Mouse (Mus musculus) myocyte (in vitro differentiated cells): ENCODE data around the gene Cc2d2a. TPM values are rescaled to one million over a fixed set of nuclear protein-coding genes. Genes with fewer than 3 reads are reported as not detected.
A peak's percentile ranks its signal among the peaks of the same experiment; 100 is the strongest.

Experiments used
- H3K27me3 ChIP-seq: one replicate; pipeline ENCODE4 v1.6.1; 2011; ENCODE audit not compliant: control insufficient read depth, insufficient read depth, insufficient read length
- H3K36me3 ChIP-seq: one replicate; pipeline ENCODE4 v1.6.1; 2011; ENCODE audit not compliant: control insufficient read depth, insufficient read depth
- H3K4me2 ChIP-seq: one replicate; pipeline ENCODE4 v1.6.1; 2011; ENCODE audit warnings: low read depth, control low read depth
- H3K4me3 ChIP-seq: one replicate; pipeline ENCODE4 v1.5.1; 2011; ENCODE audit warnings: mild to moderate bottlenecking, control low read depth, moderate library complexity
- H3K79me2 ChIP-seq: one replicate; pipeline ENCODE4 v1.6.1; 2011; ENCODE audit not compliant: control insufficient read depth, insufficient read depth
- H3ac ChIP-seq: one replicate; pipeline ENCODE4 v1.6.1; 2011; ENCODE audit not compliant: control insufficient read depth, insufficient read length
- CEBPB ChIP-seq: IDR thresholded peaks from 2 replicates; pipeline ENCODE4 v1.6.1; 2011; ENCODE audit warnings: mild to moderate bottlenecking, moderate library complexity; ENCODE audit not compliant: poor library complexity, insufficient read depth, severe bottlenecking
- E2F4 ChIP-seq: IDR thresholded peaks from one replicate; pipeline ENCODE4 v1.6.1; 2011; ENCODE audit warnings: mild to moderate bottlenecking, control low read depth, moderate library complexity; ENCODE audit not compliant: insufficient read depth
- MAX ChIP-seq: IDR thresholded peaks from one replicate; pipeline ENCODE4 v1.6.1; 2011; ENCODE audit warnings: low read depth, mild to moderate bottlenecking, control low read depth
- MYOD1 ChIP-seq, 3 experiments: IDR thresholded peaks; one replicate each; pipeline ENCODE4 v1.6.1; 2011; ENCODE audit warnings: control low read depth in 2 of 3, low read depth in 2 of 3, mild to moderate bottlenecking in 2 of 3, moderate library complexity in 1 of 3; ENCODE audit not compliant: insufficient read length in 2 of 3, control insufficient read depth in 1 of 3
- MYOG ChIP-seq, 3 experiments: IDR thresholded peaks; one replicate each; pipeline ENCODE4 v1.6.1; 2011; ENCODE audit warnings: control low read depth in 2 of 3, low read depth in 2 of 3, mild to moderate bottlenecking in 2 of 3; ENCODE audit not compliant: insufficient read length in 2 of 3, control insufficient read depth in 1 of 3, insufficient read depth in 1 of 3
- POLR2A ChIP-seq: IDR thresholded peaks from one replicate; pipeline ENCODE4 v1.6.1; 2011; ENCODE audit warnings: low read depth, mild to moderate bottlenecking, control low read depth, moderate library complexity; ENCODE audit not compliant: insufficient read length
- POLR2AphosphoS2 ChIP-seq: IDR thresholded peaks from one replicate; pipeline ENCODE4 v1.6.1; 2011; ENCODE audit warnings: low read depth, control low read depth; ENCODE audit not compliant: insufficient read length
- REST ChIP-seq: IDR thresholded peaks from one replicate; pipeline ENCODE4 v1.6.1; 2011; ENCODE audit warnings: mild to moderate bottlenecking, control low read depth, moderate library complexity; ENCODE audit not compliant: insufficient read depth, insufficient read length
- SRF ChIP-seq: IDR thresholded peaks from one replicate; pipeline ENCODE4 v1.6.1; 2011; ENCODE audit warnings: low read depth; ENCODE audit not compliant: control insufficient read depth, insufficient read length
- TCF12 ChIP-seq: IDR thresholded peaks from one replicate; pipeline ENCODE4 v1.6.1; 2011; ENCODE audit warnings: mild to moderate bottlenecking, control low read depth; ENCODE audit not compliant: poor library complexity, insufficient read depth, severe bottlenecking
- TCF3 ChIP-seq: IDR thresholded peaks from one replicate; pipeline ENCODE4 v1.6.1; 2011; ENCODE audit warnings: low read depth, control low read depth; ENCODE audit not compliant: insufficient read length
- USF1 ChIP-seq: IDR thresholded peaks from one replicate; pipeline ENCODE4 v1.6.1; 2011; ENCODE audit warnings: low read depth, mild to moderate bottlenecking, control low read depth, moderate library complexity
- polyA plus RNA-seq: library from polyadenylated mRNA; unstranded; fragments of >200 nt; fragmentation: generic; extraction: Trizol; gene quantifications from one replicate; pipeline ENCODE4 v1.2.1, GENCODE M21; 2012; ENCODE audit warnings: missing spikeins

Gene Cc2d2a
- polyA plus RNA-seq, 1 experiment: 2.4 TPM

DNA sequence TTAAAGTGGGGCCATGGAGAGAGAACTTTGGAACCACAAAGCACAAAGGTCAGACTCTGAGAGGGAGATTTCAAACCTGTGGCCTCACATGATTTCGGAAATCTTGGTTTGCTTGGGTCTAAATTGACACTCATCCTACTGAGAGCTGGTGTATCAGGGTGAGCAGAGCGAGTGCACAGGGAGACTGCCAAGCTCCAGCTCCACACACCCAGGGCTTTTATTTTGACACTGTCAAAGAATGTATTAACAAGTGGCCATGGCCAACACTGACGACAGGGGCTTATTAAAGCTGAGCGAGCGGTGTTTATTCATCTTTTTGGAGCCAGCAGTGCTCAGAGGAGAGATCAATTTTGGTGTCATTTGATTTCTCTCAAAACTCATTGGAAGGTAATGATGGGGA is 3.0 kb downstream of the Cc2d2a start:
- H3K27me3 ChIP-seq: no peaks in the 10 kb centered on the region
- no peaks in the 10 kb centered on the region for H3K79me2 ChIP-seq
- H3K4me2 ChIP-seq: no peak overlapping the region
- no peak overlapping the region for H3ac ChIP-seq
- H3K36me3 ChIP-seq: no peaks in the 10 kb centered on the region
- H3K4me3 ChIP-seq: no peak overlapping the region
- TF ChIP-seq POLR2AphosphoS2 (no peak), MAX (no peak), TCF3 (no peak), CEBPB (no peak), MYOG (IDR thresholded peaks at IDR 0.05; ENCODE audit: control insufficient read depth in 1 of 3, insufficient read depth in 1 of 3, insufficient read length in 2 of 3, low read depth in 2 of 3) (no peak), MYOD1 (IDR thresholded peaks at IDR 0.05; ENCODE audit: control insufficient read depth in 1 of 3, insufficient read length in 2 of 3, low read depth in 2 of 3) (no peak), POLR2A (no peak), USF1 (no peak), SRF (no peak), REST (no peak), TCF12 (no peak), E2F4 (no peak)

- H3K4me3 ChIP-seq: no peak overlapping the region
- no peaks in the 10 kb centered on the region for H3K27me3 ChIP-seq
- no peak overlapping the region for H3K4me2 ChIP-seq
- TF ChIP-seq CEBPB: no peak
- no peak for TF ChIP-seq TCF3
- no peak for TF ChIP-seq MAX
- H3ac ChIP-seq: no peak overlapping the region
- no peaks in the 10 kb centered on the region for H3K79me2 ChIP-seq
- H3K36me3 ChIP-seq: no peaks in the 10 kb centered on the region
Observed at GRCm38 (mm10) chr5:43669118-43669645, 7.0 kb downstream of the Cc2d2a start.

GRCm38 (mm10) chr5:43672177-43672911 is 10.2 kb downstream of the Cc2d2a start:
- H3K36me3 ChIP-seq: no peaks in the 10 kb centered on the region
- H3K4me2 ChIP-seq: peak overlapping the region; percentile 70
- no peaks in the 10 kb centered on the region for H3K79me2 ChIP-seq
- H3K27me3 ChIP-seq: no peaks in the 10 kb centered on the region
- TF ChIP-seq USF1 (peak; percentile 17), POLR2A (peak; percentile 39), E2F4 (no peak)
- H3ac ChIP-seq: peak overlapping the region; percentile 56
- H3K4me3 ChIP-seq: peak overlapping the region; percentile 28

- Histone ChIP-seq H3K4me3 (peak overlapping the region; percentile 28), H3K79me2 (no peaks in the 10 kb centered on the region), H3K27me3 (no peaks in the 10 kb centered on the region), H3ac (peak overlapping the region; percentile 56), H3K36me3 (no peaks in the 10 kb centered on the region), H3K4me2 (peak overlapping the region; percentile 70)
- TF ChIP-seq REST (no peak), MYOG (IDR thresholded peaks at IDR 0.05; ENCODE audit: control insufficient read depth in 1 of 3, insufficient read depth in 1 of 3, insufficient read length in 2 of 3, low read depth in 2 of 3) (no peak), MAX (no peak)
Observed at GRCm38 (mm10) chr5:43673083-43673482, 10.9 kb downstream of the Cc2d2a start.

GRCm38 (mm10) chr5:43685466-43685865 is 23.3 kb downstream of the Cc2d2a start:
- Histone ChIP-seq H3K27me3 (no peaks in the 10 kb centered on the region), H3K79me2 (no peaks in the 10 kb centered on the region), H3K4me3 (no peak overlapping the region), H3K4me2 (no peak overlapping the region), H3K36me3 (peaks cover 1% of the 10 kb centered on the region), H3ac (no peak overlapping the region)
- TF ChIP-seq POLR2AphosphoS2: no peak
- no peak for TF ChIP-seq USF1
- TF ChIP-seq E2F4: no peak
- no peak for TF ChIP-seq TCF12
- no peak for TF ChIP-seq MYOD1 (IDR thresholded peaks at IDR 0.05; ENCODE audit: control insufficient read depth in 1 of 3, insufficient read length in 2 of 3, low read depth in 2 of 3)
- no peak for TF ChIP-seq MYOG (IDR thresholded peaks at IDR 0.05; ENCODE audit: control insufficient read depth in 1 of 3, insufficient read depth in 1 of 3, insufficient read length in 2 of 3, low read depth in 2 of 3)
- no peak for TF ChIP-seq SRF
- TF ChIP-seq MAX: no peak
- TF ChIP-seq REST: no peak
- no peak for TF ChIP-seq POLR2A
- TF ChIP-seq TCF3: no peak
- TF ChIP-seq CEBPB: no peak
